Mouse (Mus musculus): Measurements from ENCODE around the gene Esm1. TPM values are rescaled to one million over a fixed set of nuclear protein-coding genes. Genes with fewer than 3 reads are reported as not detected.

Gene Esm1
- polyA plus RNA-seq, 1 experiment from 2014 or later = 3.1 TPM

DNA sequence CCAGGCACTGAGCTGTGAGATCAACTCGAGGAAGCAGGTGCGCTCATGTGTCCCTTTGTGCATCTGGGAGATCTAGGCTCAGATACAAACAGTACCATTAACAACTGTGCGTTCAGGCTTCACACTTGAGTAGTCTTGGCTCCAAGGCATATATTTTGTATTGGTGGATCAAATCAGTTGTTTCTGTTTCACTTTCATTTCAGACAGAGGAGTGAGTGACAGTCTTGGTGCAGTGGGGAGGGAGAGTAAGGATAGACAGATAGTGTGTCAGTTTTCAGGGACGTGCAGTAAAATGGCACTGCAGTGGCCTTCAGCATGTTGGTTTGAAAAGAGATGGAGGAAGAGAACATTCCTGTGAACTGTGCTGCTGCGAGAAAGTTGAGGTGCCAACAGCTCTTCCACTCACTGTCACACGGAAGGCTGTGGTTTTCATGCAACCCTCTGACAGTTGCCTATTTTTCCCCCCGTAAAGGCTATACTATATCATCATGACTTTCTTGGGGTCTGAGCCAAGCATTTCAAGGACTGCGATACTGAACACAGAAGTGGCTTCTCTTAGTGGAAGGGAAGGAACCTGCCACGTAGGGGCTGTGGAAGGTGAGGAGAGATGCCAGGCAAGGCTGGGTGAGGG, 11.5 kb upstream of the Esm1 start:
- Histone ChIP-seq H3K27ac (ENCODE audit: low read length) (no peak overlapping the region), H3K4me2 (ENCODE audit: low read depth, low read length) (no peak overlapping the region)
- no peak for ATAC-seq (ENCODE audit: insufficient read depth, low FRiP score)

DNA sequence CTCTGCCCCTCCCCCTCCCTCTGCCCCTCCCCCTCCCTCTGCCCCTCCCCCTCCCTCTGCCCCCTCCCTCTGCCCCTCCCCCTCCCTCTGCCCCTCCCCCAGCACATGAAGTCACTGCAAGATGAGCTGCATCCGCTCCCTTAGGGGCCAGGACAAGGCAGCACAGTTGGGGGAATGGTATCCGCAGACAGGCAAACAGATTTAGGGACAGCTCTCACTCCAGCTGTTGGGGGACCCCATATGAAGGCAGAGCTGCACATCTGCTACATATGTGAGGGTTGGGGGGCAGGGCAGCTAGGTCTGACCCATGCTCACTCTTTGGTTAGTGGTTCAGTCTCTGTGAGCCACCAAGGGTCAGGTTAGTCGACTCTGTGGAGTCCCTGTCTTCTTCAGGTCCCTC, 10.1 kb upstream of the Esm1 start:
- H3K36me3 ChIP-seq (ENCODE audit: control insufficient read depth, insufficient read depth, low read length) = no peaks in the 10 kb centered on the region
- 60% methylated on average over 3 of the region's 3 CpGs for WGBS
- H3K4me2 ChIP-seq (ENCODE audit: low read depth, low read length) = no peak overlapping the region
- no peak overlapping the region for H3K27ac ChIP-seq (ENCODE audit: low read length)
- no peak overlapping the region for H3K4me3 ChIP-seq (replicated peaks; ENCODE audit: low read length)
- no peak for ATAC-seq (ENCODE audit: insufficient read depth, low FRiP score)
- H3K9me3 ChIP-seq (replicated peaks; ENCODE audit: control insufficient read depth, low read length) = no peaks in the 10 kb centered on the region
- no peaks in the 10 kb centered on the region for H3K4me1 ChIP-seq (ENCODE audit: control insufficient read depth, insufficient read depth, low read length)
- H3K9ac ChIP-seq (ENCODE audit: low read length) = no peak overlapping the region
- H3K27me3 ChIP-seq (ENCODE audit: control insufficient read depth, insufficient read depth, low read length) = no peaks in the 10 kb centered on the region

More for the DNA sequence above, 11.5 kb upstream of the Esm1 start:
- 78% methylated on average over 9 of the region's 9 CpGs for WGBS
- no peaks in the 10 kb centered on the region for H3K9me3 ChIP-seq (replicated peaks; ENCODE audit: control insufficient read depth, low read length)
- H3K27me3 ChIP-seq (ENCODE audit: control insufficient read depth, insufficient read depth, low read length) = no peaks in the 10 kb centered on the region
- no peaks in the 10 kb centered on the region for H3K4me1 ChIP-seq (ENCODE audit: control insufficient read depth, insufficient read depth, low read length)
- H3K9ac ChIP-seq (ENCODE audit: low read length) = no peak overlapping the region
- H3K36me3 ChIP-seq (ENCODE audit: control insufficient read depth, insufficient read depth, low read length) = no peaks in the 10 kb centered on the region
- H3K4me3 ChIP-seq (replicated peaks; ENCODE audit: low read length) = no peak overlapping the region

DNA sequence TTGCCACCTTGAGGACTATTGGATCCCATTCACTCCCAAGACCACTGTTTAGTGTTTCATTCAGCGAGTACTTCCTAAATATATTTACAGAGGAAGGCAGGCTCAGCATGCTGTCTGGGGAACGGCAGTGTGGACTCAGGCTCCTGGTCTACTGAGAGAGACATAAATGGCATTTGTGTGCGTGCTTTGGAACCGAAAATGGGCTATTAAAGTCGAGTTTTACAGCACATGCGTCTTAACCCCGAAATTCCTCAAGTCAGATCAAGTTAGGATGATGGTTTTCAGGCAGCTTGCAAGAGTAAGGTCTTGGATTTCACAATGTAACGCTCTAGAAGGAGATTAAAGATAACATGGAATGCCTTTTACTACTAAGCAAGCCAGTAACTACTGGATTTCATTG, 8.7 kb upstream of the Esm1 start:
- Histone ChIP-seq H3K4me1 (ENCODE audit: control insufficient read depth, insufficient read depth, low read length) (no peaks in the 10 kb centered on the region), H3K9me3 (replicated peaks; ENCODE audit: control insufficient read depth, low read length) (no peaks in the 10 kb centered on the region), H3K36me3 (ENCODE audit: control insufficient read depth, insufficient read depth, low read length) (no peaks in the 10 kb centered on the region), H3K27me3 (ENCODE audit: control insufficient read depth, insufficient read depth, low read length) (no peaks in the 10 kb centered on the region), H3K9ac (ENCODE audit: low read length) (no peak overlapping the region), H3K27ac (ENCODE audit: low read length) (no peak overlapping the region), H3K4me3 (replicated peaks; ENCODE audit: low read length) (no peak overlapping the region), H3K4me2 (ENCODE audit: low read depth, low read length) (no peak overlapping the region)
- WGBS = 67% methylated on average over 8 of the region's 8 CpGs
- ATAC-seq (ENCODE audit: insufficient read depth, low FRiP score) = no peak

DNA sequence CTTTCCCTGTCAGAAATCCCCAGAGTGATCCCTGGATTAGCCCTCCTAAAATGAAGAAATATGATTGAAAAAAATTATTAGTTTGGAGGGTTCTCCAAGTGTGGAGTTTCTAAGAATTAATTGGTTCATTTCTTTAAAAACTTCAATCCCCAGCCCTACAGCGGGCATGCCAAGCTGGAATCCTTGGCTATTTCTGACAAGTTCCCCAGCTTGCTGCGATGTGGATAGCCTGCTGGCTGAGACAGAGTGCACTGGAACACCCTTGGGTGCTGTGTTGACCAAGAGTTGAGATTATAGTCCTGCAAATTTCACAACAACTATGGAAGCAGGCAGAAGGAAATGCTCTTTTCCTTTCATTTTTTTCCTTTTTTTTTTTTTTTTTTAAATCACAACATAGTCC, 7.8 kb upstream of the Esm1 start:
- Histone ChIP-seq H3K9me3 (replicated peaks; ENCODE audit: control insufficient read depth, low read length) (no peaks in the 10 kb centered on the region), H3K4me3 (replicated peaks; ENCODE audit: low read length) (no peak overlapping the region), H3K4me2 (ENCODE audit: low read depth, low read length) (no peak overlapping the region), H3K36me3 (ENCODE audit: control insufficient read depth, insufficient read depth, low read length) (no peaks in the 10 kb centered on the region), H3K27me3 (ENCODE audit: control insufficient read depth, insufficient read depth, low read length) (no peaks in the 10 kb centered on the region), H3K4me1 (ENCODE audit: control insufficient read depth, insufficient read depth, low read length) (no peaks in the 10 kb centered on the region), H3K27ac (ENCODE audit: low read length) (no peak overlapping the region), H3K9ac (ENCODE audit: low read length) (no peak overlapping the region)
- WGBS = 93% methylated on average over 2 of the region's 2 CpGs
- no peak for ATAC-seq (ENCODE audit: insufficient read depth, low FRiP score)

DNA sequence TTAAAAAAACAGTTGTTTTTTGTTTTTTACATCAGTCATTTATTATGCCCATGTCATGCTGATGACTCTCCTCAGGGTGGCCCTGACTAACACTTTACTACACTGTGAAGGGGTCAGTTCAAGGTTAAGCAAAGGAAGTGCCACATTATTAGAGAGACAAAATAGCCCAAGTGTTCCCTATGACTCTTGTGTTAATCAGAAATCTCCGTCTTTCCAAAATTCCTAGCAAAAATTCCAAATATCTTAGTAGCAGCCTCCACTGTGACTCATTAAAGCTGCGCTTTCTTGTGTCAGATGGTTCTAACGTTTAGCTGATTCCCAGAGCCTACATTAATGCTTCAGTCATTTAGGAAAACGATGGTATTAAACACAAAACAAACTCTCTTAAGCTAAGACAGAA, 7.3 kb upstream of the Esm1 start:
- WGBS = 63% methylated on average over 4 of the region's 4 CpGs
- Histone ChIP-seq H3K27me3 (ENCODE audit: control insufficient read depth, insufficient read depth, low read length) (no peaks in the 10 kb centered on the region; the same call in 1 of the 2 replicates), H3K4me2 (ENCODE audit: low read depth, low read length) (no peak overlapping the region), H3K4me1 (ENCODE audit: control insufficient read depth, insufficient read depth, low read length) (no peaks in the 10 kb centered on the region), H3K27ac (ENCODE audit: low read length) (no peak overlapping the region), H3K4me3 (replicated peaks; ENCODE audit: low read length) (no peak overlapping the region), H3K36me3 (ENCODE audit: control insufficient read depth, insufficient read depth, low read length) (no peaks in the 10 kb centered on the region), H3K9ac (ENCODE audit: low read length) (no peak overlapping the region), H3K9me3 (replicated peaks; ENCODE audit: control insufficient read depth, low read length) (no peaks in the 10 kb centered on the region)
- no peak for ATAC-seq (ENCODE audit: insufficient read depth, low FRiP score)

DNA sequence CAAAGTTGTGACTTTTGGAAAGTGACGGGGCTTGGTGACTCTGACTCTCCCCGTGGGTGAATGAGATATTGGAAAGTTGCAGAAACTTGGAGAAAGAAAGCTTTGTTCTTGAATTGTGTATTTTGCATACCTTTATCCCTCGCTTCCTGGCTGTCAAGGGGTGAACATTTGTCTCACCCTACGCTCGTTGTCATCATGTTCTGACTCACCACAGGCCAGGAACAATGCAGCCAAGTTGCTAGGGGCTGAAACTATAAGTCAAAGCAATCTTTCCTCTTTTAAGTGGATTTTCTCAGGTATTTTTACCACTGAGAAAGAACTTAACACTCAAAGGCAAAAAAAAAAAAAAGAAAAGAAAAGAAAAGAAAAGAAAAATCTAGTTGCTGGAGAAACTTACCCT, 6.3 kb upstream of the Esm1 start:
- ATAC-seq (ENCODE audit: insufficient read depth, low FRiP score) = no peak
- WGBS = 40% methylated on average over 5 of the region's 5 CpGs

DNA sequence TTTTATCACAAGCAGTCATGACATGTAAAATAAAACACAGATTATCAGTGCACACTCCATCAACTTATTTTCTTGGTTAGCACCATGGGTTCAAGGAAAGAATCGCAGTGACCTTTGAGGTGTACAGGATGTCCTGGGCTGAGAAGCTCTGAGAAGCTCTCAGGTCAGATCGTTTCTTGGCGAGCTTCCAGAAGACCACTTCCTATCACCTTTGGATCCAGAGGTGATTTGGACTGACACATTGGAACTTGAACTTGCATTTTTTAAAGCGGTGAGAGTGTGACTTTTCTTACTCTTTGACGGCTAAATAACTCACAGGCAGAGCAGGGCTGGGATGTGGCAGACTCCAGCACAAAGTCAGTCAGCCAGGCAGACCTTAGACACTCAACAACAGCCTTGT, 4.1 kb upstream of the Esm1 start:
- Histone ChIP-seq H3K4me3 (replicated peaks; ENCODE audit: low read length) (no peak overlapping the region), H3K4me1 (ENCODE audit: control insufficient read depth, insufficient read depth, low read length) (no peaks in the 10 kb centered on the region), H3K4me2 (ENCODE audit: low read depth, low read length) (no peak overlapping the region), H3K9me3 (replicated peaks; ENCODE audit: control insufficient read depth, low read length) (no peaks in the 10 kb centered on the region), H3K36me3 (ENCODE audit: control insufficient read depth, insufficient read depth, low read length) (no peaks in the 10 kb centered on the region), H3K27me3 (ENCODE audit: control insufficient read depth, insufficient read depth, low read length) (no peaks in the 10 kb centered on the region; the same call in 1 of the 2 replicates), H3K27ac (ENCODE audit: low read length) (no peak overlapping the region), H3K9ac (ENCODE audit: low read length) (no peak overlapping the region)
- ATAC-seq (ENCODE audit: insufficient read depth, low FRiP score) = no peak
- WGBS = 77% methylated on average over 5 of the region's 5 CpGs

More for the DNA sequence above, 6.3 kb upstream of the Esm1 start:
- Histone ChIP-seq H3K4me2 (ENCODE audit: low read depth, low read length) (no peak overlapping the region), H3K36me3 (ENCODE audit: control insufficient read depth, insufficient read depth, low read length) (no peaks in the 10 kb centered on the region), H3K27ac (ENCODE audit: low read length) (no peak overlapping the region), H3K9me3 (replicated peaks; ENCODE audit: control insufficient read depth, low read length) (no peaks in the 10 kb centered on the region), H3K4me3 (replicated peaks; ENCODE audit: low read length) (no peak overlapping the region), H3K27me3 (ENCODE audit: control insufficient read depth, insufficient read depth, low read length) (no peaks in the 10 kb centered on the region; the same call in 1 of the 2 replicates), H3K9ac (ENCODE audit: low read length) (no peak overlapping the region), H3K4me1 (ENCODE audit: control insufficient read depth, insufficient read depth, low read length) (no peaks in the 10 kb centered on the region)

DNA sequence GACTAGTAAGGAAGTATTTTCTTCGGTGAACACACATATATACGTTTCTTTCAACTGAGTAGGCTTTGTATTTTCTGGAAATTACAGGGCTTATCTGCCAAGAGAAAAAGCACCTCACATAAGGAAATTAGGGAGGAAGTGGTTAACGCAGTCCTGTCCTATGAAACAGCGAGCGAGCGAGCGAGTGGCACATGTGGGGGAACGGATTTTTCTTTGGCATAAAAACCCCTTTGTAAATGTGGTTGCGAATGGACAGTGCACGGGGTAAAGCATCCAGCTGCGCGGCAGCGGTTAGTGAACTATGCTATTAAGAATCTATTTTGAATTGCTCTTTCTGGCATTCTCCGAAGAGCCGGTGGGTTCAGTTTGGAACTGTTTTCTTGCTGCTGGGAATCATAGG, 1.9 kb downstream of the Esm1 start:
- Histone ChIP-seq H3K9ac (ENCODE audit: low read length) (no peak overlapping the region), H3K4me2 (ENCODE audit: low read depth, low read length) (no peak overlapping the region), H3K9me3 (replicated peaks; ENCODE audit: control insufficient read depth, low read length) (no peaks in the 10 kb centered on the region), H3K4me3 (replicated peaks; ENCODE audit: low read length) (no peak overlapping the region), H3K36me3 (ENCODE audit: control insufficient read depth, insufficient read depth, low read length) (no peaks in the 10 kb centered on the region), H3K27ac (ENCODE audit: low read length) (no peak overlapping the region), H3K4me1 (ENCODE audit: control insufficient read depth, insufficient read depth, low read length) (no peaks in the 10 kb centered on the region), H3K27me3 (ENCODE audit: control insufficient read depth, insufficient read depth, low read length) (no peaks in the 10 kb centered on the region; the same call in 1 of the 2 replicates)
- WGBS = 65% methylated on average over 15 of the region's 15 CpGs
- no peak for ATAC-seq (ENCODE audit: insufficient read depth, low FRiP score)

DNA sequence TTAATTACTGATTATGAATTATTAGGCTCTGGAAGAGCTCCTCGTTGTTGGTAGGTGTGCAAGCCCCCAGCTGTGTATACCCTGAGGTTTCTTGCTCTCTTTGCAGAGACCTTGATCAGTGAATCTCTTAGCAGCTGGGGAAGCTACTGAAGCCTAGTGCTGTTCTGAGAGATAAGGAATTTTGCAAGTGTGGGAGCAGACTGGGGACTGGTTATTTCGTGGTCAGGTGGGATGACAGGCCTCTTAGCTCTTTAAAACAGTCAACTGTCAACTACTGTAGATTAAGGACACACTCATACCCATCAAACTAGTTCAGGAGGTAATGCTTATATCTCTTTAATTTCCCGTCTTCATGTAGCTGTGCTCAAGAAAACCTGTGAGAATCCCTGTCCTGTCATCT, 2.9 kb downstream of the Esm1 start:
- Histone ChIP-seq H3K4me1 (ENCODE audit: control insufficient read depth, insufficient read depth, low read length) (no peaks in the 10 kb centered on the region), H3K4me2 (ENCODE audit: low read depth, low read length) (no peak overlapping the region), H3K27ac (ENCODE audit: low read length) (no peak overlapping the region), H3K9ac (ENCODE audit: low read length) (no peak overlapping the region), H3K9me3 (replicated peaks; ENCODE audit: control insufficient read depth, low read length) (no peaks in the 10 kb centered on the region), H3K4me3 (replicated peaks; ENCODE audit: low read length) (no peak overlapping the region), H3K36me3 (ENCODE audit: control insufficient read depth, insufficient read depth, low read length) (no peaks in the 10 kb centered on the region), H3K27me3 (ENCODE audit: control insufficient read depth, insufficient read depth, low read length) (no peaks in the 10 kb centered on the region)
- no peak for ATAC-seq (ENCODE audit: insufficient read depth, low FRiP score)
- WGBS = 60% methylated on average over 3 of the region's 3 CpGs
